Mouse (Mus musculus) testis, postnatal 10 days (tissue): ENCODE measurements around the gene Slco2a1.

Experiments used
- DNase-seq: peaks from one replicate; pipeline ENCODE4 v3.0.0; 2021; ENCODE audit warnings: low spot score

The Slco2a1 gene

DNA sequence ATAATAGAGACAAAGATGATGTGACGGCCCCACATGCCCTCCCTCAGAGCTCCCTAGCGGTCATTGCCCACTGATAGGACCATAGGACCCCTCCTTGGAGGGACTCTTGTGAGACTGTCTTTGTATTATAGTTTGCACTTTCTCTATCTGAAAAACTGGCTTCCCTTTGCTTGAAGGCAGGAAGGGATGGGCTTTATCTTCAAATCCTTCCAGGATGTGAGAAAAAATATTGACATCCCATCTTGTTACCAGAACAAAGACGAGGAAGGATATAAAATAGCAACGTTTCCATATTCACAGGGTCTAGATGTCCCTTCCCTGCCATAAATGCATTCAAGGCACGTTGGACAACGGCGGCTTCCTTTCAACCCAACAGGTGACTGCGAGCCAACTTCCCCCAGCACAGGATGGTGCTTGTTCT, 48.5 kb downstream of the Slco2a1 start:
- DNase-seq, result no peak

DNA sequence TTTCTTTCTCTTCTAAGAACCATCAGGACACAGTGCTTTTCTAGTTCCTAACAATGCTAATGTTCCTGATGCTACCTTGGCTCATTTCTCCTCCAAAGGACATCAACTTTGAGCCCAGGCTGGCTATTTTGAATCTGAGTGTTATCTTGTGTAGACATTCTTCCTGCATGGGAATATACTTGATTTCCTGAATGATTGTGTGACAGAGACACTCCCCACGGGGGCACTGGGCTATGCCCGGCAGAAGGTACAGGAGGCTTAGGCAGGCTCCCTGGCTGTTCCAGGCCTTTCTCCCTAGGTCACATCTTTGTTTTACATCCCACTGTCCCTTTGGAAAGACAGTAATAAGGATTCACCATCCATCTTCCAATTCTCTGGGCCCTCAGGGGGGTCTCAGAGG, 49.8 kb downstream of the Slco2a1 start:
- DNase-seq, result no peak

DNA sequence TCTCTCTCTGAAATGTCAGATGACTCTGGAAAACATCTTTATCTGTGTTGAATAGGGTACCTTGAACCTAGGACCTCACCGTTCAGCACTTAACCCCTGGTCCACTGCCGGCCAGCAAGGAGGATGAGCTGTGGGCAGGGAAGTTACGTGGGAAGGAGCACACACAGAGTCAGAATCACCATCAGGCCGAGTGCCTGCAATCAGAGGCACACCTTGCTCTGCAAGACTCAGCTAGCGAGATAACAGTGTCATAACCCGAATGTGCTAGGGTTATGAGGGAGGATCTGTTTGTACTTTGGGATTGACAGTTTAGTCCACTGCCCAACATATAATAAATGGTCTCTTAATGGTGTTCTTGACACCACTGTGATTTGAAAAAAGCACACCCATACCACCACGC, 50.2 kb downstream of the Slco2a1 start:
- DNase-seq, result no peak

DNA sequence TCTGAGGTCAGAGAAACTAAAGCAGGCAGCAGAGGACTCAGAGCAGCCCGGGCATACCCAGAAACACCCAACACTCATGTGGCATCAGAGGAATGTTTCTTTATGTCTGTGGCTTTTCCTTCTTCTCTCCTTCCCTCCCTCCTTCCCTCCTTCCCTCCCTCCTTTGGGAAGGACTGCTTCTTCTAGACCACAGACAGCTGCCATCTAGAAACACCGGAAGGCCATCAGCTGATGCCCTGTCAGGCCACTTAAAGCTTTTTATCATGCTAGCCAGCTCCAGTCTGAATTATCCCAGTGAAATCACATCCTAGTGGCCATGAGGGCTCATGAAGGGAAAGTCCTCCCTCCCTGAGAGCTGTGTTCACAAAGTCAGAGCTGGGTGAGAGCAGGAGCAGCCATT, 52.1 kb downstream of the Slco2a1 start:
- DNase-seq, result no peak

DNA sequence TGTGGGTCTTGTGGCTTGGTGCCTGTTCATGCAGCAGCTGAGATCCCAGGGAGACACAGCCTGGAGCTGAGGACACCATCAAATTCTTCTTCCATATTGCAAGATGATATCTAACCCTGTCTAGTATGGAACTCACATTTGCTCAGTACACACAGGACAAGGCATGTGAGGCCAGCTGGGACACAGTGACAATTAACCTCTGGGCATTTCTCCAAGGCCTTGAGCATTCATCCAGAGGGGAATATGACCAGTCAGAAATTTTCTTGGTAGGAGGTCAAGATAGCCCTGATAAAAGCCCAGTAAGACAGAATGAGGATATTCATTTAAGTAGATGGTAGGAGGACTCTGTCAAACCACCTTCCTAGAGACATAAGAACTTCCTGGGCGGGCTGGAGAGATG, 56.9 kb downstream of the Slco2a1 start:
- no peak for DNase-seq

DNA sequence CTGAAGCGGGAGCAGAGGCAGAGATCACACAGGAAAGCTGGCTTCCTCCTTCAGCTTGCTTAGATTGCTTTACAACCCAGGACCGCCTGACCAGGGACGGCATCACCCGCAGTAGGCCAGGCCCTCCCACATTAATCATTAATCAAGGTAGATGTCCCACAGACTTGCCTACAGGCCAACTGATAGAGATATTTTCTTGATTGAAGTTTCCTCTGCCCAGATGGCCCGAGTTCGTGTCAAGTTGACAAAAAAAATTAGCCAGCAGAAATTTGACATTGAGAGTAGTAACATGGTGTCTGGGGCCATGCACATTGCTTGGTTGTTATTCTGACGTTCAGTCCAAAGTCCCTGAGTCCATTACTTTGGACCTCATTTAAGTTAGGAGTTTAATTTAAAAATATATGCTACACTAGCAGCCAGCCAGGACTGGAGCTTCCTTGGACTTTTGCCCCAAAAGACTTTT, 60.6 kb downstream of the Slco2a1 start:
- no peak for DNase-seq

DNA sequence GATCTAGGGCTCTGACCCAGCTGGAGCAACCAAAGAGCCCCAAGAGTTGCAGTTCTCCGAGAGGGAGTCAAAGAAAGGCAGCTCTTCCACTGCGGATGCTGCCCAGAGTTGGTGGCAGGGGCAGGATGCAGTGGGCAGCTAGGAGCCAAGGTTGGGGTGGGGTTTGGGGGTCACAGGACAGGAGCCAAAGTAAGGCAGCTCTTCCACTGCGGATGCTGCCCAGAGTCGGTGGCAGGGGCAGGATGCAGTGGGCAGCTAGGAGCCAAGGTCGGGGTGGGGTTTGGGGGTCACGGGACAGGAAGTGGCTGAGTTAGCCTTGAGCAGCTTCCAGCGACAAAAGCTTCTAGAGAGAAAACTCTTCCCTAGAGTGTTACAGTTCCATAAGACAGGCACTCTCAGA, 65.3 kb downstream of the Slco2a1 start:
- no peak for DNase-seq

DNA sequence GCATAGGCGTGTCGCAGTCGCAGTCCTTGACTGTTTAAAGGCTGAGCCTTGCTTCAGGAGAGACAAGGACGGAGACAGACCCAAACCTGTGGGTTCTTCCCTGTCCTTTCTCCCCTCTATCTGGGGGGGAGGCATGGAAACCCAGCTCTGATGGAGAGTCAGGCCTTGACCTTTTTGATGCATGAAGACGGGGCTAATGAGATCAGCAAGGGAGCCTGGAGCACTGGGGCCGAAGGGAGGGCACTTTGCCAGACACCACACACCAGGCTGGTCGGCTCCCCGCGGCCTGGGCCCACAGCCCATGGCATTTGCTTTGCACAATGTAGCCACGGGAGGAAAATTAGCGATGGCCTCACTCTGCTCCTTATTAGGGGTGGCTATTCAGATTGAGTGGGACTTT, 66.5 kb downstream of the Slco2a1 start:
- DNase-seq, result no peak

DNA sequence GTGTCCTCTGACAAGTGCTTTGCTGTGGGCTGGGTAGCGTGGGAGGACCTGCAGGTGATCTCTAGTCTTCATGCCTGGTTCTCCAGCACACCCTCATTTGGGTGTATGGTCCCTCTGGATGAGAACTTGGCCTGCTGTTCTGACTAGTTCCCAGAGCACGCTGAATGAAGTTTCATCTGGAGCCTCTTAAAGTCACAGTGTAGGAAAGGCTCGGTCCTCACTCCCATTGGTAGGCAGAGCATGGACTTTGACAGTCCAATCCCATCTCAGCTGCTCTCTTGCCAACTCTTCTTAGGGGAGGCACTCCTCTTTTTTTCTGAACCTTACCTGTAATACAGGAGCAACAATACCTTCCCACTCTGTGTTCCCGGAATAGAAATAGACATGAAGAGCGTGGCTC, 67.7 kb downstream of the Slco2a1 start:
- no peak for DNase-seq

DNA sequence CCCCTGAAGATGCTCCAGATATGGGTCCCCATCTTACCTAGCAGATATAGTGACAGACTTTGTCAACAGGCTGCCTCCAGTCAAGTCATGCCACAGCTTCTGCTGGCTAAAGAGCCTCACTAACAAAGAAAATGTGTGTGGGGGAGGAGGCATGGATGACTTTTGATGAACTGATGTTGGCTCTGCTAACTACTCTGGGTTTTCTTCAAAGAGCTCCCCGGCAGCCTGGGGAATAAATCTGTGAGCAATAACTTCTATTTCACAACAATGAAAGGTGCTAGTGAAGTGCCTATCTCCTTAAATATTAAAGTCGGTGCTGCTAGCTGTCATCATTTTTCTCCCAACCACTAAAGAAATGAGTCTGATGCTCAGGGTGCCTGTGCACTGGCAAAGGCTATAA, 72.0 kb downstream of the Slco2a1 start:
- DNase-seq, result no peak

DNA sequence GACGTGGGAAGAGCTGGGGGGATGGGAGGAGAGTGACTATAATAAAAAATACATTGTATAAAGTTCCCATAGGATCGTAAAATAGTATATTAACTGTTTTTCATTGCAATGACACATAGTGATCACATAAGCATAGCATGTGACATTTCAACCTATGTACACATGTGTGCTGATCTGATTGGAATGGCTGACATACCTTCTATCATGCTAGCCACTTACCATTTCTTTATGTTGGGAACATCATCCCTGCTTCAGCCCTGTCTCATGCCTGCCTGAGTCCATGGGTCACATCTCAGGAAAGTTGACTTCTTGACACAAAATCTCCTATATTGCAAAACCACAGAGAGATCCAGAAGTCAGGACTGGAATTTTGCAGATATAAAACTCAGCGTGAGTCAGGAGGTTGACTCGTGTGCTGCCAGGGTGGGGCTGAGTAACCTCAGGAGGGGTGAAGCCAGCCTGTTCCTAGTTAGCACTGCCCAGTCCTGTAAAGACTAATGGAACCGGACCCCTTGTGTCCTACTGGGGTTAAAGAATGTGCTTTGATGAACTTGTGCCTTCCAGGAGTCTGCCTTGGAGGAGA, 73.0 kb downstream of the Slco2a1 start:
- DNase-seq, result no peak

DNA sequence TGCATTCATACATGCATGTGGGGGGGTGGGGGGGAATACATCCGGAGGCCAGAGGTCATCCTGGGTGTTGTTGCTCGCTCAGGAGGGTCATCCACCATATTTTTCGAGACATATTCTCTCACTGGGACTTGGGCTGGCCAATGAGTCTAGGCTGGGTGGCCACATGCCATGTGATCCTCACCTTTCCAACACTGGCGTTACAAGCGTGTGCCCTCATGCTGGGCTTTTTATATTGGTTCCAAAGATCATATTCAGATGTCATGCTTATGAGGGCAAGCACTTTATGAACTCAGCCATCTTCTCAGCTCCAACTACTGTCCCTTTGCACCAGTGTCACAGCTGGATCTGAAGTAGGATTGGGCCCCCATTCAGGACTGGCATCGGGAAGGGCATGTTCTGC, 75.1 kb downstream of the Slco2a1 start:
- DNase-seq, result no peak

DNA sequence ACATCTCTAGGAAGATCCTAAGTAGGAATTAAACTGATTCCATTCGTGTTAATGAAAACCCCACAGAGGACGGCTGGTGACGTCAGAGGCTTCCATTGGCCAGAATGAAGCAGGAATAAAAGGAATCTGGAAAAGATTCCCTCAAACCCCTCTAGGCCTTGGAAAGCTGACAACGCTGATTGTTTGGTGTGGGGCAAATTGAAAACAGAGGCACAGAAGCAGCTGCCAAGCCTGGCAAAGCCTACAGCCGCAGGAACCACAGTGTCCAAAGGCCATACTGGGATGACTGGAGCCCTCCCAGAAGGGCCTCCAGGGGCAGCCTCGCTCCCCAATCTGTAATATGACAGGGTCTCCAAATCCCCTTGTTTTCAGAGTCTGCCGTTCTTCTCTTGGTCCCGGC, 78.3 kb downstream of the Slco2a1 start:
- DNase-seq, result no peak

DNA sequence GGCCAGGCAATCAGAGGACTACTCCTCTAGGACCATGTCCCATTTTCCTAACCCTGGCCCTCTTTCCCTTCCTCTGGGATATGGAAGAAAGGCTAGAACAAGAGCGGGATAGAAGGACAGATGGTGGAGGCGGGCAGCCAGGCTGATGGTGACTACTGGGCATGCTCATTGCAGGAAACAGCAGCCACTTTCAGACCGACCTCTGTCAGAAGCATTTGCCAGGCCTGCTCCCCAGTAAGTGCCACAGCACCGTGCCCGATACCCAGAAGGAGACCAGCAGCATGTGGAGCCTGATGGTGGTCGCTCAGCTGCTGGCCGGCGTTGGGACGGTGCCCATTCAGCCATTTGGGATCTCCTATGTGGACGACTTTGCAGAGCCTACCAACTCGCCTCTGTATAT, 79.1 kb downstream of the Slco2a1 start:
- DNase-seq, result no peak

DNA sequence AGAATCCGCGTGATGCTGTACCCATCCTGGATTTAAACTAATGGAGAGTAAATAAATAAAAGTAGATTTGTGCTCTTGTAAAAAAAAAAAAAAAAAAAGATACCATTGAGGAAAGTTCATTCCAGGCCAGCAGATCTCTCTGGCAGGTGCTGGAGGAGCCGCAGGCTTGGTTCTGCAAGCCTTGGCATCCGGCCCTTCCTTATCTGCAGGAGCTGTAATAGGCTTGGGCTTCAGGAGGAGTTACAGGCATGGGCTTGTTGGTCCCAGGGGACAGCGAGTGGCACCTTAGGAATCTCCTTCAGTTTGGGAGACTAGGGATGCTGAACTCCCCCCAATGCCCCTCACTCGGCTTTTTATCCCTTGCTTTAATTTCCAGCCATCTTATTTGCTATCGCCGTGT, 80.3 kb downstream of the Slco2a1 start:
- DNase-seq, result no peak

DNA sequence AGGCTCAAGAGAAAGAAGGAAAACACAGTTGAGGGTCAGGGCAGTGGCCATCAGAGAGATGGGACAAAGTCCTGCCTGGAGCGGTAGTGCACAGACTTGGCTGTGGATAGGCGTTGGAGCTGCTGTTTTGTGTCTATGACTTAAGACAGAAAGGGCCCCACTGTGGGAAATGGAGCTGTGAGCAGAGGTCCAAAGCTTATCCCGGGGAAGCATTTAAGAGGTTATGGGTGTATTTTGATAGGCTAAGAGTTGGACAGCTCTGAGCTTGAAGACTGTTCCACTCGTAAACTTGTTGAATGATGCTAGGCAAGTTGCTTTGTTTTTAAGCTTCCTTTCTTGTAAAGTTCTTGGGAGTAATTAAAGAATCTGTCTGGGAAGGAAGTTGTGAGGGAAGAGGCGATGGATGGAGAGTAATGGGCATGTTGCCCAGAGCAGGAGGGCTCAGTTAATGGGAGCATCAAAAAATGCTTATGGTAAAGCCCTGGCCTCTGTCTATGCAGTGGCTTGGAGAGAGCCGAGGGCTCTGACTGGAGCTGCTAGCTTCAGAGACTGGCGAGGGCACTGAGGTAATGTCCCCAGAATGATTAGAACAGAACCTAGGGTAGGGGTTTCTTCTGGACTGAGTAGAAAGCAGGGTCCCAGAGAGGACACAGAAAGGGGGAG, 83.2 kb downstream of the Slco2a1 start:
- no peak for DNase-seq

DNA sequence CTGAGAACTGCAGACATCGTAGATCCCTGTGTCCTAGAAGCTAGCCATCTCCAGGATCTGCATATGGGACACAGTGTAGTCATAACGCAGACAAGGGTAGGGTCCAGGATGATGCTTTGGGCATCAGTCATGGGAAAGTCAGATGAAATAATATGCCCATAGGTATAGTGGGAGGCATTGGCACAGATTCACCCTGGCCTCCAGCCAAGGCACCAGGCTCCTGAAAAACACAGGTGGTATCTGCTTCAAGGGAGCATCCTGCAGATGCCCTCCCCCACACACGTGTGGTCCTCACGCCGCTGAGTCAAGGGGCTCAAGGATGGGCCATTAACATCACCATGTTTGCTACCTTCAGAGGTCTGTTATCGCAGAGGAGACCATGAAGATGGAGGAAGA, 83.7 kb downstream of the Slco2a1 start:
- DNase-seq, result no peak

DNA sequence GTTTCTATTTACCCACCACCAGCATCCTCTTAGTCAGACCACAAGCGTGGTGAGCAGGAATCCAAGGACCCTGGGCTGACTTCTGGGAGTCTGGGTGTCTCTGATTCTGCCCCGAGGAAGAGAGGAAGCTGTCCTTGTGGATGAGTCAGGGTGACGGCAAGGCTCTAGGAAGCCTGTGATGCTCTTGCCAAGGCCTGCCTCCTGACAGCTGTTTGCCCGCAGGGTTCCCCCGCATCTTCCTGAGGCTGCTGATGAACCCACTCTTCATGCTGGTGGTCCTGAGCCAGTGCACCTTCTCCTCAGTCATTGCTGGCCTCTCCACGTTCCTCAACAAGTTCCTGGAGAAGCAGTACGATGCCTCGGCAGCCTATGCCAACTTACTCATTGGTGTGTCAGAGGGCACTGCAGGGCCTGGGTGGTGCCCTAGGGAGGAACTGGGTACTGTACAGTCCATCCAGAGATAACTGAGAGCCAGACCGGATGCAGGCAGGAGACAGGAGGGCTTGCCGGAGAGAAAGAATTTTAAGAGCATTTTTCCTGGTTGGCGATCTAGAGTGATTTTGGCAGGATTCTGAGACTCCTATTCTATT, 84.5 kb downstream of the Slco2a1 start:
- no peak for DNase-seq

DNA sequence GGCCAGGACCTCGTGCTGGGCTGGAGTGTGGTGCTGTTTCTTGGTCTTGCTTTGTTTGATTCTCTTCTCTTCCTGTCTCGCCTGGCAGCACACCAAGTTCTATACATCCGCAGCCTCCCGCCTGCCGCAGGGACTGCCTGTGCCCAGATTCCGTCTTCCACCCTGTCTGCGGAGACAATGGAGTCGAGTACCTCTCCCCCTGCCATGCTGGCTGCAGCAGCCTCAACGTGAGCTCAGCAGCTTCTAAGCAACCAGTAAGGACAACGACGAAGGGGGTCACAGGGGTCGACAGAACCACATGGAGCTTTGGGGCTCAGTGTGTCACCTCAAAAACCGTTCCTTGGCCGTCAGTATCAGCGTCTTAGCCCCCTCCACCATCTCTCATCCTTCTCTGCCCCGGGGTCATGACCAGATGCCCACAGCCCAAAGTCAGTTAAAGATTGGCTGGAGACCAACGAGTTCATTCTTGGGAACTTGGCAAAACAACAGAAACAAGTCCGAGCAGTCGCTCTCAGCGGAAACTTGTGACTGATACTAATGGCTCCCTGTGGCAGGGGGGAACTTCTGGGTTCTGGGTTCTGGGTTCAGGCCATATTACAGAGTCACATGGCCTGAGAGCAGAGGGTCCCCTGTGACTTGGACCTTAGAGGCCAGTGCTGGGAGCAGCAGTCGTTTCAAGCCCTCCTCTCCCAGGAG, 88.5 kb downstream of the Slco2a1 start:
- no peak for DNase-seq

DNA sequence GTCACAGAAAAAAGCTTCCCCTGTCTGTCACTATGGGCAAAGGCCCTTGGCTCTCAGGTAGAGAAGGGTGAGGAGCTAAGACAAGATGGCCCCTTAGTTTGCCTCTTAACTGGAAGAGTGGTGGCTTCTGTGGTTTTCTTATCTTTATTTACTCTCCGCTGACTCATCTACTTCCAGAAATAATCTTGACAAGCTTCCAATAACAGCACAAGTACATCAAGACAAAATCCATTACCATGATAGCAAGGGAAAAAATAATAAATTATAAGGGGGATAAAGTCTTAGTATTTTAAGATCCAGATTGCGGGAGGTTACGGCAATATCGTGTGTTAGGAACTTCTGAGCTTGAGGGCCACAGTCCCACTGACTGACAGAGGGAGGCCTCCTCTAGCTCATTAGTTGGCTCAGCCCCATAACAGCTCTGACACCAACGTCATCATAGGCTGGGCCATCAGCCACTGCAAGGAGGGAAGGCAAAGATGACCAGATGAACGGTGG, 89.7 kb downstream of the Slco2a1 start:
- DNase-seq, result no peak

DNA sequence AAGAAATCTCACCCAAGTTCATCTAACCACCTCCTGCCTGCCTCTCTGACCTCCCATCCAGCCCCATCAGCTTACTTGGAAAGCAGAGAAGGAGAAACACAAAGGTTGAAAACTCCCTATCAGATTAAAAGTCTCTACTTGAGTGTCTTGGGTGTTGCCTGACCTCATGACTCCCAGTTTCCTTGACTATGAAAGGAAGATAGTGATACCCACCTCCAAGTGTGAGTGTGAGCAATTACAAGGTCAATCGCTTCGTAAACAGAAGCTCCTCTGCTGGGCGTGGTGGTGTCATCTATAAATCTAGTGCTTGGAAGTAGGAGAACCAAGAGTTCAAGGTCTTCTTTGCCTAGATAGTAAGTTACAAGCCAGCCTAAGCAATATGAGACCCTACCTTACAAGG, 91.7 kb downstream of the Slco2a1 start:
- no peak for DNase-seq

DNA sequence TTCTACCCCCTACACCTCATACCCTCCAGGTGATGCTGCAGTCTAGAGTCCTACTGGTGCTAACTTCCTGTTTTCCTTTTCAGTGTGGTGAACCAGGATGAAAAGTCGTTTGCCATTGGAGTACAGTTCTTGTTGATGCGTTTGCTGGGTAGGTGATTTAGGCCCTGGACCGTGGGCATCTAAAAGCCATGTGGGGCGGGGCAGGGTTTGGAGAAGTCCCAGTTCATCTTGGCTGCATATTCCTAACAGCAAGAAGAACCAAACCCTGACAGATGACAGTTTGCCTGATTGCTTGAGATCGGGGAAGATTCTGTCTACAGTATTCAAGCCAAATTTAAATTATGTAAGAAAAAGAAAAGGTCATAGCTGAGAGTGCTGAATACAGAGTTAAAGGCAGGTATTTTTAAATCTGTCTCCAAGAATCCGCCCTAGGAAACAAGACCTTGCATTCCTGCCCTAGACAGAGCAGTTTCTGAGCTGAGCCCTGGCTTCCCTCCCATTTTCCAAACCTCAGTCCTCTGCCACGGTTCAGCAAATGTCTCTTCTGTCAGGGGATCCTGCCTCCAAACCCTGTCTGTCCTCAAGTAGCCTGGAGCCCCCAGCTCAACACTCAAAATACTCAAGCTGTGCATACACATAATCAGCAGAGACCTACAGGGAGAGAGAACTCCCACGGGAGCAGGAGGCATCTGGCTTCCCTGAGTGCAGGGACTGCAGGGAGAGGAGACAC, 93.9 kb downstream of the Slco2a1 start:
- DNase-seq, result no peak
